Mouse (Mus musculus) CD8-positive naive resting alpha-beta T cell, adult 2 months (primary cell): ENCODE data around the gene Dnpep.

Experiments
- DNase-seq, 2 experiments: peaks; one replicate each; pipeline ENCODE4 v3.0.0; 2022; ENCODE audit warnings: low read depth in 2 of 2, low spot score in 2 of 2

The Dnpep gene

DNA sequence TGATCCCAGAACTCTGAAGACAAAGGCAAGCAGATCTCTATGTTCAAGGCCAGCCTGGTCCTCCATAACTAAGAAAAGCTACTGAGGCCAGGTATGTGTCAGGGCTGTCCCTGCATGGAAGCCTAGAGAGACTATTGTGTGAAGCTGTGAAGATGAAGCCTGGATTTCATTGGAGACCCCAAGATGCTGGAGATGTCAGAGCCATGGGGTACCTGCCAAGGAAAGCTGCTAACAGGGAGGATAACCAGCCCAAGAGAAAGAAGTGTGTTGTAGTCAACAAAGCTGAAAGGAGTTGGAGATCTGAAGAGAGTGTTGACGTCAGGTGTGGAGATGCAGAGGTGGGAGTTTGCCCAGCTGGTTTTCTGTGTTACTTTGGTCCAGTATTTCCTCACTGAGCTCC lies 13.5 kb upstream of the Dnpep start:
- DNase-seq: no peak

DNA sequence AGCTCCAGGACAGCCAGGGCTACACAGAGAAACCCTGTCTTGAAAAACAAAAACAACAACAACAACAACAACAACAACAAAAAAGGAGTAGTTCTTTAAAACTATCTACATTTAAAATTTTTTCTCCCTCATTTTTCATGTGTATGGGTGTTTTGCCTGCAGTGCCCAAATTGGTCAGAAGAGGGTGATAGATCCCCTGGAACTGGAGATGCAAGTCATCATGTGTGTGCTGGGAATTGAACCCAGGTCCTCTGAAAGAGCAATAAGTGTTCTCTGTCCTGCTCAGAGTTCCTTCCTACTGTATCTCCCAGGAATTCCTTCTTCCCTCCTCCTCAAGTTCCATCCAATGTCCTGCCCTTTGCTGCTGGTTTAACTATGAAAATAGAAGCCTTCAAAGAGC lies 9.7 kb upstream of the Dnpep start:
- no peak for DNase-seq

DNA sequence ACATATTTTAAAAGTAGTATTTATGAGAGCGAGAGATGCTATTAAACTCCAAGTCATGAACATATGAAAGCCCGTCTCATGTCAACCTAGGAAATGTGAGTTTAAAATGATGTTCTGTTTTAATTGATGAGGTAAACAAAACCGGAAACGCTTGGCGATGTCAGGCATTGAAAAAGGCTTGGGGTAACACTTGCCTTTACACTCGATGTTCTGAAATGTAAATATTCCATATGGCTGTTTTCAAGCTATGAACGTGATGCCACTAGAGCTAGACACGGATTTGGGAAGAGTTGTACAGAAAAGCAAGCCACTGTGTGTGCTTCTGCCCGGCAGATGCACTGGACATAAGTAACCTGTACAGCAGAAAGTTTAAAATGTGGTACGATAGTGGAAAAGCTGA lies 1.4 kb upstream of the Dnpep start:
- DNase-seq: no peak

DNA sequence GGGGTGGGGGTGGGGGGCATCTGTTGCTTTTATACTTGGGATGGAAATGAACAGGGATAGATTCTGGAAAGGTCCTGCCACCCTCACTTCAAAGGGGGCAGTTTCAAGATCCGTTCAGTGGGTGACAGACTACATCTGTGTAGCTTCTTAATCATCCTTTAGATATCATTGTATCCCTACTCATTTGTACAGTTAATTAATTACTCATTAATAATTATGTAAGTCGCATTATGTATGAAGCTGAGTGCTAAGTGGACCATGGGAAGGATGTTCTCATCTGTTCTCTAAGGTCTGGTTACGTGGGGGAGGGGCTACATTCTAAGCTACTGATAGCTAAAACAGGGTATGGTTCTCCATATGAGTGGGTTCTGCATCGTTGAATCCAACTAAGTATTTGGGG lies 946 bp upstream of the Dnpep start:
- DNase-seq: no peak

DNA sequence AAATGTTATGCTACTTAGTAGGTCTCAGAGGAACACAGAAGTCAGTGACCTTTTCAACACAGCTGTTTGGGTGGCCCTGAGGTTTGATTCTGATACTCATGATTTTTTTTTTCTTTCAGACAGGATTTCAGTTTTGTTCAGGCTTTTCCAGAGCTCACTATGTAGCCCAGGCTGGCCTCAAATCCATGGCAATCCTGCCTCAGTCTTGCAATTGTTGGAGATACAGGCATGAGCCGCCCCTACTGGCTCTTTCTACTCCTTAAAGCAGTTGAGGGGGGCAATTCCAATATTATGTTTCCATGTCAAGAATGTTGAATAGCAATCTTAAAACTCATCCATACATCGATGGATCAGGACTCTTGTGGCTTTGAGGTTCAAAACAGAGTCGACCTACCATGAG lies 511 bp upstream of the Dnpep start:
- DNase-seq: no peak

DNA sequence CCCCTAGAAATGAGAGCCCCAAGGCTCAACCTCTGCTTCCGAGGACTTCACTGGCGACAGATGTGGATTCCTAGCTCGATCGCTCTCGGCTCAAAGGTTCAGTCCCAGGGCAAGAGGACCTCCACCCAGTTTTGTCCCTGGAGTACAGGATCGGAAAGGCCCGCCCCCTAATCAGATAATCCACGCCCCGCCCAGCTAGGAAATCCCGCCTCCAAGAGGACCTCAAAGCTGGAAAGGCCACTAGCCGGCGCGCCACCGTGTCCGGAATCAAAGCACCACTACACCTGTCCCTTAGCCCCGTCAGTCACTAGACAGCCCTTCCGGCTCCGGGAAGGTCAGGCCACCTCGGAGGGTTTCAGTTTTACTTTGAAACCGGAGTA lies 939 bp downstream of the Dnpep start:
- no peak for DNase-seq

DNA sequence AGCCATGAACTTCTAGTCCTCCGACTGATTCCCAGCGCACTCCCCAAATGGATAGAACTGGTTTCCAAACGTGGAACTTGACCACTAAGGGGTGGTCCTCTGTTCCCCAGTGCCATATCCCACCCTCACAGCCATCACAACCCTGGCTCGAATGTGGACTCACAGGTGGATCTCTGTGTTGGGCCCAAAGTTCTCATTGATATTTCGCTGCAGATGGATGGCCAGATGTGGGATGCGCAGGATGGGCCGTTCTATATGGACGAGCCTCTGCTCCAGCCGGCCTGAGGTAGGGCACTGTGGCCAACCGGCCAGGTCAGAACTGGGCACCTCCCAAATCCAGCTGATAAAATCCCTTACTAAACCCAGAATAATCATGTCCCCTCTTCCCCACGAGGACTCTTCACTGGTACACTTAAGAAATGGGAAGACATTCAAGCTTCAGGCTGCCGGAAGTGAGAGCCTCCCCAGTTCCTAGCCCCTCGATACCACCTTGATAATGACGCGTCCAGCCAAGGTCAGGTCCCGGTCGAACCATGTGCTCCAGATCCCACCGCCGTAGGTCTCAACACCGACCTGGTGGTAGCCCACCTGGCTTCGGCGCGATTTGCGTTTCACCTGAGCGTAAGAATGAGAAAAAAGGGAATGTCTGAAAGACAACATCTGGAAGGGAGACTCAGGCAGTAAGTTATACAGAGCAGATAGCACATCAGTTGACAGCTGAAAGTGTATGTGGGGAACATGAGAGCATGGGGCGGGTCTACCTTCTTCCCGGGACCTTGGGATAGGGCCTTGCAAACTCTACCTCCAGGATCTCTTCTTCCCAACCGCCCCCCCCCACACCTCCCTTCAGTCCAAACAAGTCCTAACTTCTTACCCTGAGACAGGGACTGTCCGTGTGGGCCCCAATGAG lies 2.1 kb downstream of the Dnpep start:
- DNase-seq: no peak

DNA sequence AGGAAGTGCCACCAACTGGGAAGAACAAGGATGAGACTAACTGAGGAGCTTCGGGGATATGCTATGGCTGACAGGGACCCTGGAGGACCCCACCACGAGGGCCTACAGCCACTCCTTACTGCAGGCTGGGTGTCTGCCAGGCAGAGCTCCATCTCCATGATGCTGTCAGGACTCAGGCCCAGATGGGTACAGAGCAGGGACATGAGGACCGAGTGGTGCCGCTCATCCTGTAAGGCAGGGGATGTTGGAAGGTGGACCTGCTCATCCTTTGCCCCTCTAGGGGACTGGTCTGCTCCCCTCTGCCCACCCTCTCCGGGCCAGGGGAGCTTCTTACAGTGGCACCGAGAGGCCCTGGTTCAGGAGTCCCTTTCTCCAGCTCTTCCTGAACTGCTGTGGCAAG lies 2.8 kb downstream of the Dnpep start:
- no peak for DNase-seq

DNA sequence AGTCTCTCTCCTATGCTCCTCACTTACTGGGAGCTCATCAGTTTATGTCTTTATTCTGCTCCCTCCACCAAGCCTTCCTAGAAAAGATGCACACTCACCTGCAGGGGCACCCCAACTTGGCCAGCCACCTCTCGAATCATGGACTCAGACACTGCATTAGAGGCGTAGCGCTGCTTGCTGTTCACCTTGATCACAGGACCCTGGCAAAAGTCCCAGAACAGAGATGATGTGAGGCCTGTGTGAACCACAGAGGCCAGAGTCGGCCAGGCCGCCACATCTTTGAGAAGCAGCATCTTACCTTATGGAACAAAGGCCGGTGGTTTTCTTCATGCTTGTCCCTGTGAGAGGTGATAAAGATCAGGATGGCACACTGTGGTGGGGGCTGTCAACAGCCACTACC lies 6.1 kb downstream of the Dnpep start:
- DNase-seq: no peak

DNA sequence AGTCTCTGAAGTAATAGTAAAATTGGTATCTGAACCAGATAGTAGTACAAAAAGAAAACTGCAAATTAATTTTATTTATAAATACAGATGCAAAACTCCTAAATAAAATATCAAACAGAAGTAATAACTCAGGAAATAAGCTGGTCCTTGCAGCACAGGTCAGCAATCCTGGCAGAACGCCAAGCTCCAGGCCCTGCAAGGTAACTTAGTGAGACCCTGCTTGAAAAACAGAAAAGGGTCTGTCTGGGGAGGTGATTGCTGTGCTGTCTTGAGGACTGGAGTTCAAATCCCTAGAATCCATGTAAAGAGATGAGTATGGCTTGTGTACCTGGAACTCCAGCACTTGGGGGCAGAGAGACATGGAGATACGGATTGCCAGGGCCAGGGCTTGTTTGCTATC lies 13.1 kb downstream of the Dnpep start:
- no peak for DNase-seq

DNA sequence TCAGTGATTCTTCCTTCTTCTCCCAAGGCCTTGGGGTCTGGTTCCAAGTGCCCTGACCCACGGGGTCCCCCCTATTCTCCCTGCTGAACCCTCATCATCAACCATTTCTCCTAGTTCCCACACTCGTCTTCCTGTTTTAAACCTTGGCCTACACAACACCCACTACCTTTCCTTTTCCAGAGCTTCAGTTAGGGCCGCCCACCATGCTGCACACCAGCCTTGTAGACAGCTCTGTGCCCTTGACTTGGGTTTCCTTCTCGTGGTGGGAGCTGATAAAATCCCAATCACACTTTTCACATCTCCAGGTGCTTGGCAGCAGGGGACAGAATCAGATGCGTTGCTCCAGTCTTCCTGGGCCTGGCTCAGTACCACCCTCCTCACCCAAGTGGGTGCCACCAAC lies 23.5 kb downstream of the Dnpep start:
- no peak for DNase-seq

DNA sequence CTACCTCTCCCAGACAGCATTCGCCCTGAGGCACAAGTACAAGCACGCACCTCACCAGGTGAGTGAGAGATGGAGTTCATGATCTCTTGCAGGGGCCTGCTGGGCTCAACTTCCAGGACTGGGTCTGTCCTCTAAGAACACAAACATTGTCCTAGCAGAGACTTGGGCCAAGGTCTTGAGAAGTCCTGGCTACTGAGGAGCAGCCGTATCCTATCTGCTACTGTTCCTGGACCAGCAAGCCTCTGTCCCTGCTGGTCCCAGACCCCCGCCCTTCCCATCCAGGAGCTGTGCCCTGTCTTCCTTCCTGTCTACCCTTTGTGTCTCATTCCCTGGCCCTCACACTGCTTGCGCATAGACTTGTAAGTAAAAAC lies 24.5 kb downstream of the Dnpep start:
- DNase-seq: no peak

DNA sequence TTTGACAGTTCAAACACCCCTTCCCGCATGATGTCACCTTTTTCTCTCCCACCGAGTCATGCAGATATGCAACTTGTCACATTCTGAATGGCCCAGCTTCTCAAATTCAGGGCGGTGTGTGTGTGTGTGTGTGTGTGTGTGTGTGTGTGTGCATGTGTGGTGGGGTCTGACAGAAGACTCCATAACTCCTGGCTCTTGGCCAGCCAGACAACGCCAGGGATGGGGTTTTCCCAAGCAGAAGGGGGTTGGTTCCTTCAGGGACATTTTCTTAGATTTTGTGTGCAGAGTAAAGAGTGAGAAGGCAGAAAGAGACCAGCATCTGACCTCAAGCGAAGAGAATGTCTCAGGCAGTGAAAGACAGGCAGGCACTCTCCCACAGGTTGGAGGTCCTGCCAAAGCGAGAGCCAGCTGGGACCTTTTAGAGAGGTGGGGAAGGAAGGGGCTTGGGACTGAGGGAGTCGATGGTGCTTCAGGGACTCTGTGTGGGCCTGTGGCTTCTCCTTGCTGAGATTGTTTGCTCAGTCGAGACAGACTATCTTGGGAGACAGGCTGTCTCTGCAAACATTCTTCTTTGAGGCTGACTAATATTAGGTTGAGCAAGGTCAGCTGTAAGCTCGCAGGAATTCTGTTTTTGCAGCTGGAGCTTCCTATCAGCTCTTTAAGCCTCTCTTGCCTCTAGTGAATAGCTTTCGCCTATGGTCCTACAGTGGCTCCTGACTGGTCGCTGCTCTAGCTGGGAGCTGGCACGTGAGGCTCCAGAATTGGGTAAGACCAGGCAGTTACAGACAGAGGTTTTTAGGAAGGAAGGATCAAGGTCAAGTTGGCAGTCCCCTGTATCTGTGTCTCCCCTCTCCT lies 25.1 kb downstream of the Dnpep start:
- no peak for DNase-seq

DNA sequence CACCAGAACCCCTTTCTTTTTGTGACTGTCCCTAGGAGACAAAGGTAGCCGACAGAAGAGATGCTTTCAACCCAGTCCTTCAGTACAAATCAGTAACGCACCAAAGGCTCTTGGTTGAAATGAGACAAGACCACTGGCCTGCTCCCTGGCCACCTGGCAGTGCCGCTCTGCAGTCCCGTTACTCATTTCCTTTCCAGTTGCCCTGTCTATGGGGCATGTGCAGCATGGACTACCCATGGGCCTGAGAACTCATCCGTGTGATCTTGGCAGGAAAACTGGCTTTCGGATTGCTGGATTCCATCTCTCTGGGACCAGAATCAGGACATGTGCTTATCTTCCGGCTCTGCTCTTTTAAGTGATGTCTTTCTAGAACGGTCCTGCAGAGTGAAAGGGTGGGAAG lies 26.5 kb downstream of the Dnpep start:
- no peak for DNase-seq

DNA sequence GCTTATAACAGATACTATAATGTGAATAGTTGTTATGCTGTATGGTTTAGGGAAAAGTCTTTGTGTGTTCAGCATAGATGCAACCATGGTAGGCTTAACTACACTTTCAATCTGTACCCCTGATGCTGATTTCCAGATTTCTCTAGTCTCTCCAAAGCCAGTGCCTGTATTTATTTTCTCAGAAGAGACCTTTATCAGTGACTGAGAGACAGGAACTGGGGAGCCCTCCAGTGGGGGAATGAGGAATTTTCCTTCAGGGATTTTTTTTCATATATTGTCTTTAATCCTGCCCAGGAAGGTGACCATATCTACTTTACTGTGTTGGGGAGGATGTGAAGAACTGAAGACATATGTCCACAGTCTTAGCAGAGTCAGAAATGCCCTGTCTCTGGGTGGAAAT lies 27.2 kb downstream of the Dnpep start:
- no peak for DNase-seq

DNA sequence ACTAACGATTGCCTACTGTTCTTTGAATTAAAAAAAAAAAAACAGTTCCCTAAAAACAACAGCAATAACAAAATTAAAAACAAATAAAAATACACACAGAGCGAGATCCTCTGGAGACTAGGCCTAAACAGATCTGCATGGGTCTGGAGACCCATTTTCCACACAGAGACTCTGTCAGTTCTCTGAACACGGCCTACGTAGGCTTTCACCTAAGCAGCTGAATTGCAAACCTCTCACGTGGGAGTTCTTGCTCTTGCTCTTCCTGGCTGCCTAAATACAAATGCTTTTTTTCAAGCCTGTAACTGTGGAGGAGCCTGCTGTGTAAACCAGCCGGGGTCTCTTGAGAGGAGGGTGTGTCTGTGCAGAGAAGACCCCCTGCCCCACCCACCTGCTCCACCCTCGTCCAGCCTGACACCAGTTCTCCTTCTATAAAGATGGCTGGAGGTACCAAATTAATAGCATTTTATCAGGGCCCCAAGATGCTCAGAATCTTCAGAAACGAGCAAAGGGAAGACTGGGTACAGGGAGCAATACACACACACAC lies 27.8 kb downstream of the Dnpep start:
- no peak for DNase-seq

DNA sequence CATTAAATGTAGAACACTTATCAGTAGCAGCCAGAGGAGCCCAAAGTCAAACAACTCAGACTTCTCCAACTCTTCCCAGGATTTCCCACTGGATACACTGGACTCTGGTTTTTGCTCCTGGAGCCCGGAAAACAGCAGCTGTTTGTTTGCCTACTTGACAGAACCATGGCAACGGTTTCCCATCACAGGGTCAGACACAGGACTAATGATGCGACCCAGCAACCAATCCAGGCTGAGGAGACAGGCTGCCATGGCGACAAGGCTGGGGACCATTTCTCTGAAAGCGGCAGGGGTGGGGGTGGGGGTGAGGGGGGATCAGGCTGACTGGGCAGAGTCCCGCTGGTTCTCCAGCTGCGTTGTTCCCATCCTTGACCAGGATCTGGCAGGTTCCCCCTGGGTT lies 28.4 kb downstream of the Dnpep start:
- DNase-seq: no peak

DNA sequence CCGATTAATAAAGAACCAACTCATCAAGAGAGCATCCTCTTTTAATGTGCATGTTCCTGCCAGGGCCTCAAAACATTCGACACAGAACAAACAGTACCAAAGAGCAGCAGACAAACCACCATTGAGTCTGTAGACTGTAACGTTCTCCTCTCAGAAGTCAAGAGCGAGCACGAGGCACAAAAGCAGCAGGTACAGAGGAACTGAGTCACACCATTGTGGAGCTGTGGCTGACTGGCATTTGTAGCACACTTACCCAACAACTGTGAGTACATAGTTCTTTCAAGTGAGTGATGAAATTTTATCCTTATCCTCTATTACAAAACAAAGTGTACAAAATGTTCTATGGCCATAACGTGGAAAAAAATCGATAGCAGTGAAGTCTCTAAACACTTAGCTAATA lies 32.9 kb downstream of the Dnpep start:
- no peak for DNase-seq

DNA sequence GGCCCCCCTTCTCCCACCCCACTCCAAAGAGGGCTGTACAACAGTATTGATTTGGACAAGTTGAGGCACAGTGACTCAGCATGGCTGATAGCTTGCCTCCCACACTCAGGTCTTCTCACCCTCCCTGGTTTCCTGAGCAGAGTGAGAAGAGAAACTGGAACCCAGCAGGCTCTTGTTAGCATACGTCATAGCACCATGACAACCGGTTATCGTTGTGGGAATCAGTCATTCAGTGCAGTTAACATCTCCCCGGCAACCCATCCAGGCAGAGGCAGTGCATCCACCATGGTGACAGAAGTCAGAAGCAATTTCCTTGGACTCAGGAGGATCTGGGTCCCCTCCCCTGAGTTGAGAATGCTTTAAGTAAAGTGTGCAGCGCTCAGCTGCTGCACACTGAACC lies 34.8 kb downstream of the Dnpep start:
- DNase-seq: no peak

DNA sequence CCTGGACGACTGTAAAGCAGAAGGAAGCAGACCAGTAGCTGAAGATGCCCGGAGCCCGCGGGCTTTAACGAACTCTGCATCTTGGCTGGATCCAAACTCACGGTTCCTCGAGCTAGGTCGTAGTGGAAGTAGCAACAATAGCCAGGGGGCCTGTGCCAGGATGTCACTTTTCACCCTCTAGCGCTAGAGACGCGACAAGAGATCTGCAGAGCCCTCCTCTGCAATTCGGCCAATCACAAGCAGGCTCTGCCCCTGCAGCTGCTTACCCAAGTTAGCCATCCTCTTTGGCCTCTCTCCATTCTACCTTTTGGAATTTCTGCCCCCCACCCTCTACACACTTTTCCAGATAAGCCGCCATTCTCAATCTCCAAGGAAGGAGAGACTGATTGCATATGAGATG lies 39.6 kb downstream of the Dnpep start, which contains the start of gene Resp18:
TSS of gene Resp18 (minus strand) at position 188 of the 400 bp plus-strand sequence.
- DNase-seq: no peak

DNA sequence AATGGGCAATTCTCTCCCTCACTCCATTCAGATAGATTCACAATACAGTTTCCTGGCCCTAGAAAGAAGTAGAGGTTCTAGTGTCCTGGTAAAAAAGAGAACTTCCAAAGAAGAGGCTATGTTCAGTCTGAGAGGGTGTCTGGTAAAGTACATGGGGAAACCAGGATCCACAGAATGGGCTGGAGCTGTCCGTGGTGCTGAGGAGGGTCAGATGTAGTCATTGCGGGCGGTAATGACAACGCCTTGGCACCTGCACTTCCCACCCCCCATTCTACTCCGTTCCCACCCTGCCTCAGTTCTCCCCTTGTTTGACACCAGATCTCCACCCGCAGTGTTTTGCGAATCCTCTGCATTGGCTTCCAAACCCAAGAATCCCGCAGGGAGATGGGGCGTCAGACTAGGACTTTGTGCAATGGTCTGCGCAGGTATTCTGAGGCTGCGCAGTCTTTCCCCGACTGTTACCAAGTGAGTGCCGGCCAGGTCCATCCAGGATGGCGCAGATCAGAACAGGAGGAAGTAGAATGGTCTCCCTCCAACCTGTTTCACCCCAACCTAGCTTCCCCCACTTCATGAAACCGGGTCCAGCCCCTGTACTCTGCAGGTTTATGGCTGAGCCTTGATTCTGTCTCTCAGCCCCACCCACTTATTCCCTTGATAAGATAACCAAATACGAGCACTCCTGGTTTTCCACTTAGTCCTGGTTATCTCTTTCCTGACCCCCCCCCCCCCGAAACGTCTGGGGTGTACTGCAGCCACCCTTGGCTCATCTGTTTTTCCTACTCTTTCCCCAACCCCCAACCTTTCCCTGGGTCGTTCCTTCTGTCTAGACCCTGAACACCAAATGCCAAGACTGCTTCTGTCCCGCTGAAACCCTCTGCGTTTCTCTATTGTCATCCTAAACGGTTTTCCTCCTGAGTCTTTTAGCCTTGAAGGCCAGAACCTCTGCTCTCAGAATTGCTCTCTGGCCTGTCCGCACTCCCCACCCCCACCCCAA lies 40.3 kb downstream of the Dnpep start:
- DNase-seq: no peak
